ENCODE assay signal across 18 mouse cellular contexts in the genomic region with DNA sequence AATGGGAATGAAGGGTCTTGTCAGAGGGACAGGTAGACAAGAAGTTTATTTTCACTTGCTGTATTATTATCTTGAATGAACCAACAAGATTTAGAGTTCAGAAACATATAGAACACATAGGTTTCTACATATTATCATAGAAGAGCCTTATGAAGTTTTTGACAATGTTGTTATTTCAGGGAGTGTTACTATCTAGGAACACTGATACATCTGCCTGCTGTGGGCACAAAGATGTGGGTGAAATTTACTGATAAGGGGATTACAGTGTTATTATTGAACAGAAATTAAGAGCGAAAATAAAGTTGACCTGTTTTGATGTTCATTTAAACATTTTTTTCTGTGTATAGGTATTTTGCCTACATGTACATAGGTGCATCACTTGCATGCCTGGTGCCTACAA.
"Had no signal": no experiment of that assay in that cellular context is flagged by ENCODE, and none has a peak within 500 bp of the region (broad histone marks: within the 10 kb centered on the region; RNA-seq: fewer than 3 reads in every experiment).

No protein-coding gene starts in this region.

- H3K27ac ChIP-seq: liver, embryonic 13.5 days; liver, embryonic 15.5 days; lung, embryonic 15.5 days; macrophage; midbrain, embryonic 12.5 days; midbrain, embryonic 15.5 days; neural tube, embryonic 12.5 days; stomach, embryonic 15.5 days; stomach, postnatal 0 days had no signal

- H3K4me3 ChIP-seq: liver, embryonic 13.5 days; liver, embryonic 15.5 days; lung, embryonic 15.5 days; midbrain, embryonic 12.5 days; midbrain, embryonic 15.5 days; neural tube, embryonic 12.5 days; stomach, embryonic 15.5 days had no signal

- ATAC-seq: liver, postnatal 0 days; lung, postnatal 0 days; midbrain, embryonic 15.5 days had no signal

- H3K27me3 ChIP-seq: liver, embryonic 13.5 days; liver, embryonic 15.5 days; lung, embryonic 15.5 days; midbrain, embryonic 12.5 days; midbrain, embryonic 15.5 days; neural tube, embryonic 12.5 days; stomach, embryonic 15.5 days had no signal

- H3K9me3 ChIP-seq: liver, embryonic 13.5 days; liver, embryonic 15.5 days; lung, embryonic 15.5 days; midbrain, embryonic 12.5 days; midbrain, embryonic 15.5 days; neural tube, embryonic 12.5 days; stomach, embryonic 15.5 days had no signal

- DNase-seq: liver, embryonic 13.5 days; liver, postnatal 0 days; lung, adult 2 months; lung, postnatal 14 days; lung, postnatal 36 days; right cerebral cortex, postnatal 14 days; thymus, adult 18-20 months; thymus, postnatal 14 days; thymus, postnatal 36 days had no signal

- H3K4me1 ChIP-seq: stomach, embryonic 15.5 days had no signal

- H3K9ac ChIP-seq: liver, embryonic 13.5 days; liver, embryonic 15.5 days; liver, postnatal 0 days; lung, embryonic 15.5 days; midbrain, embryonic 12.5 days; midbrain, embryonic 15.5 days; neural tube, embryonic 12.5 days; stomach, embryonic 15.5 days had no signal

- H3K4me2 ChIP-seq: liver, embryonic 13.5 days; liver, embryonic 15.5 days; lung, embryonic 15.5 days; midbrain, embryonic 12.5 days; midbrain, embryonic 15.5 days; neural tube, embryonic 12.5 days; stomach, embryonic 15.5 days had no signal

- H3K36me3 ChIP-seq: liver, embryonic 15.5 days; lung, embryonic 15.5 days; midbrain, embryonic 12.5 days; midbrain, embryonic 15.5 days; neural tube, embryonic 12.5 days; stomach, embryonic 15.5 days had no signal
